Mouse (Mus musculus) left cerebral cortex, postnatal 14 days (tissue): ENCODE results near the gene Gm11214. TPM values are rescaled to one million over a fixed set of nuclear protein-coding genes. Genes with fewer than 3 reads are reported as not detected.

Experiments used
- DNase-seq, 2 experiments: peaks; one replicate each; pipeline ENCODE4 v3.0.0; 2021 to 2022; ENCODE audit warnings: low spot score in 2 of 2, mixed read lengths in 1 of 2
- intact Hi-C: fragments of 180-260 bp; cut with DNase I; formaldehyde crosslinking; loops from one replicate; pipeline ENCODE4 v1.15.1; 2025
- total RNA-seq, 2 experiments: library from RNA; stranded (reverse); gene quantifications; 2 replicates each; pipeline ENCODE4 v1.2.3; 2021

The Gm11214 gene
- total RNA-seq, 2 experiments from 2014 or later = not detected

GRCm38 (mm10) chr4:63668255-63668654 is 5.1 kb upstream of the Gm11214 start:
- intact Hi-C loops = no loop called here
- peak; percentile 37 to 72 for DNase-seq

GRCm38 (mm10) chr4:63665738-63666137 is 2.6 kb upstream of the Gm11214 start:
- DNase-seq = no peak
- intact Hi-C loops = no loop called here

- no peak for DNase-seq
- intact Hi-C loops = no loop called here
These were observed 1.3 kb downstream of the Gm11214 start for GRCm38 (mm10) chr4:63661857-63662256.

- intact Hi-C loops = no loop called here
These were observed 1.8 kb downstream of the Gm11214 start for GRCm38 (mm10) chr4:63661426-63661825.

GRCm38 (mm10) chr4:63659775-63660174 is 3.4 kb downstream of the Gm11214 start:
- intact Hi-C loops = no loop called here
- no peak for DNase-seq

More at GRCm38 (mm10) chr4:63661426-63661825, 1.8 kb downstream of the Gm11214 start:
- no peak for DNase-seq

GRCm38 (mm10) chr4:63659086-63659485 is 4.1 kb downstream of the Gm11214 start:
- DNase-seq = no peak
- intact Hi-C loops = no loop called here

GRCm38 (mm10) chr4:63654381-63654780 is 8.8 kb downstream of the Gm11214 start:
- DNase-seq = no peak

GRCm38 (mm10) chr4:63643956-63644726 is 19.0 kb downstream of the Gm11214 start:
- no peak for DNase-seq
- intact Hi-C loops = no loop called here

More at GRCm38 (mm10) chr4:63654381-63654780, 8.8 kb downstream of the Gm11214 start:
- intact Hi-C loops = no loop called here

GRCm38 (mm10) chr4:63639842-63640241 is 23.3 kb downstream of the Gm11214 start:
- DNase-seq = no peak
- intact Hi-C loops = no loop called here

GRCm38 (mm10) chr4:63638603-63639002 is 24.6 kb downstream of the Gm11214 start:
- no peak for DNase-seq
- intact Hi-C loops = no loop called here

- intact Hi-C loops = no loop called here
- DNase-seq = no peak
These were observed 30.0 kb downstream of the Gm11214 start for GRCm38 (mm10) chr4:63633181-63633580.

- DNase-seq = no peak
- intact Hi-C loops = no loop called here
These were observed 36.1 kb downstream of the Gm11214 start for GRCm38 (mm10) chr4:63627111-63627510.

- DNase-seq = no peak
- intact Hi-C loops = no loop called here
These were observed 37.6 kb downstream of the Gm11214 start for GRCm38 (mm10) chr4:63625563-63626080.

GRCm38 (mm10) chr4:63622378-63622835 is 40.8 kb downstream of the Gm11214 start, which contains the start of gene Tex48:
Tex48 (minus strand) TSS chr4:63622428.
- DNase-seq = no peak
- intact Hi-C loops = no loop called here

- intact Hi-C loops = no loop called here
- no peak for DNase-seq
These were observed 41.3 kb downstream of the Gm11214 start for GRCm38 (mm10) chr4:63621861-63622260.

Other genes with a start within 250 kb of the Gm11214 start
- 10 to 100 TPM; 46.6 to 51.2 TPM for gene Whrn, start 167.4 kb downstream of the Gm11214 start, total RNA-seq
- 100 to 1,000 TPM; 132 to 140 TPM for gene Atp6v1g1, start 118.6 kb downstream of the Gm11214 start, total RNA-seq
- 1 to 10 TPM; 9.4 to 9.5 TPM for gene Tmem268, start 104.6 kb downstream of the Gm11214 start, total RNA-seq
- gene Gm11213, start 58.1 kb downstream of the Gm11214 start, total RNA-seq = not detected
- gene Tex48, start 41.0 kb downstream of the Gm11214 start, total RNA-seq = not detected
- gene Tnfsf15, start 81.7 kb upstream of the Gm11214 start, total RNA-seq = under 1 TPM; 0.21 to 0.26 TPM
- not detected for gene Tnfsf8, start 198.0 kb upstream of the Gm11214 start, total RNA-seq